Mouse (Mus musculus) spleen, embryonic (tissue): ENCODE data around the gene Phf5a.

Experiments
- CTCF ChIA-PET: fragments of 350-600 bp; sonication (Branson Sonifier 250); formaldehyde crosslinking; loops from one replicate; lab custom pipeline; 2022; lab: Charles Lee

Phf5a gene

DNA sequence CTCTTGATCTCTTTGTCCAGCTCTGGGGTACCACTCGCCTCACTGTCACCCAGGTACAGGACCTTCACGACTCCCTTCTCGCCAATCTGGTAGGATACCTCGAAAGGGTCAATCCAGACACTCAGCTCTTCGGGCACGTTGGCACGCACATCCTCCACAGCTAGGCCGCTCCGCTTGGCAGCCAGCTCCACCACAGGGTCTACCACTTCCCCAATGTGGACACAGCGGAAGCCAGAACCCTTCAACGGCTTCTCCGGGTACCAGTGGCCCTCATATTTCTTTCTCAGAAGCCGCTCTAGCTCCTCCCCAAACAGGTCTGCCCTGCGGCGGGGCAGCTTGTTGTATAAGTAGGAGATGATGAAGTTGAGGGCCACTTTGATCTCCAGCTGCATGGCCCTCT, 20.3 kb downstream of the Phf5a start:
- CTCF ChIA-PET, result no interaction called here

DNA sequence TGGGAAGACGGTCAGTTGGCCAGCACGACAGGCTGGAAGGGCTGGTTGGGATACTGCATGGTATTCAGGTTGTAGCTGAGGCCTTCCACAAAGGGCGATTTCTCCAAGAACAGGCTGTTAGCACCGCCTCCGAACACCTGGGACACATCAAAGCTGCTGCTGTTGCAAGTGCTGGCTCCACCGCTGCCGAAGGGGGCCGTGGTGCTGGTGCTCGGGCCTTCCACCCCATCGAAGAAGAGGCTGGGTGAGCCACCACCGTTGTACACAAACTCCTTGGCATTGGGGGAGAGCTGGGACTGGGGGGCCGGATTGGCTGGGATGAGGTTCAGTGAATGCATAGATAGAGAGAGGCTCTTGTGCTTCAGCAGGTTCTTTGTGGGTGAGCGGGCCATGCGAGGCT, 21.0 kb downstream of the Phf5a start:
- CTCF ChIA-PET, result no interaction called here

DNA sequence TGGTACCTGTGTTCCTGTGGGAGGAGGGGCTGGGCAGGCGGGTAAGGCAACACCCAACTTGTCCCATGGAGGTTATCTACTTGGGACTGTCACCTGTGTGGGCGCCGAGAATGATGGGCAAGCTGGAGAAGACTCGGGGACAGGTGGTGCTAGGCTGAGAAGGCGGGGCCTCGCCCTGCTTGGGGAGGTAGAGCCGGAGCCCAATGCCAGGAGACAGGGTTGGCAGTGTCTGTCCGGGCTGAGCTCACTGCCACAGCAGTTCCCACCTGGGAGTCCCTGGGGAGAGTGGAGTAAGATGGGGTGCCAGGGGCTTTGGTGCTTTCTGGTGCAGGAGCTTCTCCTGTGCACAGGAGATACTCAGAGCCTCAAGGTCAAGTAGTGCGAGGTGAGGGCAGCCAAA, 22.6 kb downstream of the Phf5a start:
- CTCF ChIA-PET, result interaction anchor here (0.6 kb wide), 1 partner anchor 43 kb away, joined by 5 read pairs; no protein-coding TSS in a partner anchor

DNA sequence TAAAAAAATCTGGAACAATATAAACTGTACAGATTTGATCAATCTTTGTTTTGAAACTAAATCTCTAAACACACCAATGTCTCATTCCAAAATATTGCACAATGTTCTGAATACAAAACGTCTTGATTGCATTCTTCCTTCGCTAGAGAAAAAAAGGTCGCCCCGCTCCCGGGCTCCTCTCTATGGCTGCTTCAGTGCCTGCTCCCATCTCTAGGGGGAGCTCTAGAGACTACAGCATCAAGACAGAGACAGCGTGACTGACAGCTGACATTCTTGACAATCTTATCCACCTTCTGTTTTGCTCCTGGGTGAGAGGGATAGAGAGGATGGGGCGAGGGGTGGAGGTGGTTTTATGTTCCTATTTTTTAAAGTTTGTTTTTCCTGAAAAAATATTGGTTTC, 23.4 kb downstream of the Phf5a start:
- CTCF ChIA-PET, result interaction anchor here (0.6 kb wide), 1 partner anchor 609 kb away, joined by 14 read pairs; no protein-coding TSS in a partner anchor

DNA sequence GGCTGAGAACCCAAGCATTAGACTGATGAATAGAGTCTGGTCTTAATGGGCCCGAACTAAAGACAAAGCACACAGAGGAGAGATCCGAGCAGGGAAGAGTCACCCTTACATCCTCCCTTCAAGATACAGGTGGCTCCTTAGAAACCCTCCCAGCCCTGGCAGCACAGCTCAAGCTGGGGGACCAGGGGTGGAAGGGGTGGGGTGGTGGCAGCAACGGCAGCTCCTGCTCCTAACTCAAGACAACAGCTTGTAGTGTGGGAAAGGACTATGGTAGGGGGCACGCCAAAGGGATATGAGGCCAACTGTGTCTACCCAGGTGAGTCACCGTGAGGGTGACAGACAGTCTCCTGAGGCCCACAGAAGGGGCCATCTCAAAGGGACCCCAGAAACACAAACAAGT, 23.9 kb downstream of the Phf5a start:
- CTCF ChIA-PET, result interaction anchor here (0.6 kb wide), 1 partner anchor 609 kb away, joined by 14 read pairs; no protein-coding TSS in a partner anchor

DNA sequence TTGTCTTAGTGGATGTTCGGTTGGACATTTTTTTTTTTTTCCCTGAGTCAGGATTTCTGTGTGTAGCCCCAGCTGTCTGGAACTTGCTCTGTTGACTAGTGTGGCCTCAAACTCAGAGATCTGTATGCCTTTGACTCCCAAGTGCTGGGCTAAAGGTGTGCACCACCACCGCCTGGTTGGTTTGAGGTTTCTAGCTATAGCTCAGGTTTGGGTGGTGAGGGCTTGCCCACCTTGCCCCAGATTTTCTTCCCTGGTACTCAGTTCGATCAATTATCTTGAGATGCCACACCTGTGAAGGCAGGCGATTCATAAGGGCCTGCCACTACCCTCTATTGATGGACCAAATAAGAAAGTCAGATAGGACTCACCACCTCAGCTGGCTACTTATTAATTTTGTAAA, 24.6 kb downstream of the Phf5a start:
- CTCF ChIA-PET, result interaction anchor here (0.7 kb wide), 1 partner anchor 62 kb away, joined by 6 read pairs; no protein-coding TSS in a partner anchor

DNA sequence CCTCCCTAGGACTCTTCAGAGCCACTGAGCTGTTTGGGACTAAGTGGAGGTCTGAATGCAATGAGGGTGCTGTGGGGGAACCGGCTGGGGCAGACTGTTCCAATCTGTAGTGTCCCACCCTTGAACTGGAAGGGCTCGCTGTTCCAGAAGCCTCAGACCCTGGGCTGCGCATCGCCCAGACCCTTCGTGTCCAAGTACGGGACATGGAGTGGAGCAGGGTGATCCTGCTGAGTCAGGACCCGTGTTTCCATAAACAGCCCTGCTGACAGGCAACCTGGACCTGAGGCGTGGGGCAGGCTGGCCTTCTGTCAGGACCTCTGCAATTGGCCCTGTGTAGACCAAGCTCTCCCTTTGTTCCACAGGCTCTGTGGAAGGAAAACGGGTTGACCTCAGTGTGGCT, 25.0 kb downstream of the Phf5a start:
- CTCF ChIA-PET, result interaction anchor here (0.7 kb wide), 1 partner anchor 63 kb away, joined by 6 read pairs; no protein-coding TSS in a partner anchor

DNA sequence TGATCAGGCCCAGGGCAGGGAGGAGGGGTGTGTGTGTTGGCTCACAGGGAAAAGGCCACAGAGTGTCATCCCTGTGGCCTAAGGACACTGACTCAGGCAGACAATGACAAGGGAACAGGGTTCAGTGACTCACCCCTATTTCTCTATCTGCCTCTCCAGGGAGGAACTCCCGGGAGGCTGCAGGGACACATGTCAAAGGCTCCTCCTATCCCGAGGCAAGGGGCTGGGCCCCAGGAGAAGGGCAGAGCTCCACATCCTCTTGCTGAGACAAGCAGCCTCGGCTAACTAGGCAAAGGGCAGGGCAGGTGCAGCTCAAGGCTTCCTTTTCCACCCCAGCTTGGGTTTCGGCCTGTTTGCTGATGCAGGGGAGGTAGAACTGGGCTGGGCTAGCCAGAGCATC, 26.0 kb downstream of the Phf5a start:
- CTCF ChIA-PET, result no interaction called here

DNA sequence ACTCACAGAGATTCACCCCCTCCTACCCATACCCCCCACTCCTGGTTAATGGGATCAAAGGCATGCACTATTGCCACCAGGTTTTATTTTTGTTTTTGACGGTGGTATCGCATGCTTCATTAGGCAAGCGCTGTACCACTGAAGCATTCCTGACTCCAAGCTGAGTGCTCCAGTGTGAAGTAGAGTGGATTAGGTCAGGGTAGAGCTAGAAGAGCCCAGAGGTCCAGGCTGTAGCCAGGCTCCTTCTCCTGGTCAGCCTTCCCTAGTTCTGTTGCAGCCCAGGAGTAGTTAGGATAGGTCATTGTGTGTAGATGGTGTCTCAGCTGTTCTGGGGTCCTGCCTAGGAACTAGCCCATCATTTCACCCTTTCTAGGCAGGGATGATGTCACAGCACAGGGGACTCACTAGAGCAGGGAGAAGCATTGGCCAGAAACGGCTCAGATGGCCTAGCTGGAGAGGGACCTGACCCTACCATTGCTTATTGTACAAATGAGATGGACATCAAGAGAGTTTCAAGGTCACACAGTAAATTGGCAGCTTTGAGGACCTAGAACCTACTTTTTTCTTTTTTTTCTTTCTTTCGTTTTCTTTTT, 26.6 kb downstream of the Phf5a start:
- CTCF ChIA-PET, result interaction anchor here (0.7 kb wide), 2 partner anchors 14 to 72 kb away, joined by 5 to 6 read pairs; no protein-coding TSS in a partner anchor

DNA sequence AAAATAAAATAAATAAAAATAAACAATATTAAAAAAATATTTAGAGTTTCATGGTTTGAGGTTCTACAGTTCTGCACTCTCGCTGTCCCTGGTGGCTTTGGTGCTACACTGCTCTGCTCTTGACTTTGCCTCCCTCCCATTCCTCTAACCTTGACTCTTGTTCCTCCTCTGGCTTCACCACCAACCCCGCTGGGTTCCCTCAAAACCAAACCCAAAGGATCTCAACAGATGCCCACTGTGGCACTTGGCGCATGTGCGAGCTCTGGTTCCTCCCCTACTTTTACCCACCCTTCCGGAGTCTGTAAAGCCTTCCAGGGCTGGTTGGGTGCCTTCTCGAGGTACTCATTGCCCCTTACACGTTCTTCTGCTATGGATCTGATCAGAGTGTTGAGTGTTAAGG, 29.4 kb downstream of the Phf5a start:
- CTCF ChIA-PET, result interaction anchor here (1.0 kb wide), 1 partner anchor 148 kb away, joined by 3 read pairs; no protein-coding TSS in a partner anchor

DNA sequence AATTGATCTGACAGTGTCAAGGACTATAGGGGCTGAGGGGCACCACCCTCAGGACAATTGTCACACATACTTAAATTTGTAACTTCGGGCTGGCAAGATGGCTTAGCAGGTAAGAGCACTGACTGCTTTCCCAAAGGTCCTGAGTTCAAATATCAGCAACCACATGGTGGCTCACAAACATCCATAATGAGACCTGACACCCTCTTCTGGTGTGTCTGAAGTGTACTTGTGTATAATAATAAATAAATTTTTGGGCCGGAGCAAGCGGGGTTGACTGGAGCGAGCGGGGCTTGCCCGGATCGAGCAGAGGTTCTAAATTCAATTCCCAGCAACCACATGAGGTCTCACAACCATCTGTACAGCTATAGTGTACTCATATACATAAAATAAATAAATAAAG, 31.4 kb downstream of the Phf5a start:
- CTCF ChIA-PET, result no interaction called here

DNA sequence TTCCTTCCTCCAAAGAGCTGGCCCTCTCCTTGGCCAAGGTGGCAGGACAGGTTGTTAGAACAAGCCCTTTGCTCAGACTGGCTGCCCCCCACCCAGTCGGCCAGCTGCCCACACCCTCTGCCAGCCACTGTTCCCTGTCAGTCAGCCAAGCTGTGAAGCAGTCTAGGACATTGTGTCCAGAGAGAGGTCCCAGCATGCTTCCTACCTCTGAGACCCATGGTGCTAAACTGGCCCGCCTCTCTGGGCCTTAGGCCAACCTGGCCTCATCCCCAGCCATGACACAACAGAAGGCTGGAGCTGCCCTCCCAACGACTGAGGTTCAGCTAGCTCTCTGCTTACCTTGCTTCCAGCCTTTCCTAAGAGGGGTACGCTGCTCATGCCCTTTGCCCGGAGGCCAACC, 32.1 kb downstream of the Phf5a start:
- CTCF ChIA-PET, result no interaction called here

DNA sequence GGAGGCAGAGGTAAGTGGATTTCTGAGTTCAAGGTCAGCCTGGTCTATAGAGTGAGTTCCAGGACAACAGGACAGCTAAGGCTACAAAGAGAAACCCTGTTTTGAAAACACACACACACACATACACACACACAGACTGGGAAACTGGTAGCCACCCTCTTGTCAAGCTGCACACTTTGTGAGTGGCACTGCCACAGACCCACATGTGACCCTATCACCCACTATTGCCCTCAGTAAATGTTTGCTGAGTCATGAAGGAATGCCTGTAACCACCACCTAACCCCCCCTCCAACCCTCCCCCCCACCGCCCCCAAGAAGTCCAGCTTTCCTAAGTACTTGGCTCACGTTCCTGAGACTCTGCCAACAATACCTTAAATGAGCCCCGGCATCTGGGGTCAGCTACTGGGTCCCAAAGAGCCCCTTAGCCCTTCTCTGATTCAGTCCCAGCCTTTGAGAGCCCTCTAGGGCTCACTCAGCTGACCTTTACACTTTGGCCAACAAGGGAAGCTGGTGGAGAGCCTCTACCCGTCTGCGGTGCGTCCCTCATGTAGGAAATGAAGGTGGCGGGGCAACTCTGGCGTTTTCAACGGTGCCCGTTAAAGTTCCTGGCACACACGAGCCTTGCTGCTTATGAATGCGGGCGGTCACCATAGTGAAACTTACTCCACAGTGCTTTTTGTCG, 33.0 kb downstream of the Phf5a start:
- CTCF ChIA-PET, result no interaction called here

DNA sequence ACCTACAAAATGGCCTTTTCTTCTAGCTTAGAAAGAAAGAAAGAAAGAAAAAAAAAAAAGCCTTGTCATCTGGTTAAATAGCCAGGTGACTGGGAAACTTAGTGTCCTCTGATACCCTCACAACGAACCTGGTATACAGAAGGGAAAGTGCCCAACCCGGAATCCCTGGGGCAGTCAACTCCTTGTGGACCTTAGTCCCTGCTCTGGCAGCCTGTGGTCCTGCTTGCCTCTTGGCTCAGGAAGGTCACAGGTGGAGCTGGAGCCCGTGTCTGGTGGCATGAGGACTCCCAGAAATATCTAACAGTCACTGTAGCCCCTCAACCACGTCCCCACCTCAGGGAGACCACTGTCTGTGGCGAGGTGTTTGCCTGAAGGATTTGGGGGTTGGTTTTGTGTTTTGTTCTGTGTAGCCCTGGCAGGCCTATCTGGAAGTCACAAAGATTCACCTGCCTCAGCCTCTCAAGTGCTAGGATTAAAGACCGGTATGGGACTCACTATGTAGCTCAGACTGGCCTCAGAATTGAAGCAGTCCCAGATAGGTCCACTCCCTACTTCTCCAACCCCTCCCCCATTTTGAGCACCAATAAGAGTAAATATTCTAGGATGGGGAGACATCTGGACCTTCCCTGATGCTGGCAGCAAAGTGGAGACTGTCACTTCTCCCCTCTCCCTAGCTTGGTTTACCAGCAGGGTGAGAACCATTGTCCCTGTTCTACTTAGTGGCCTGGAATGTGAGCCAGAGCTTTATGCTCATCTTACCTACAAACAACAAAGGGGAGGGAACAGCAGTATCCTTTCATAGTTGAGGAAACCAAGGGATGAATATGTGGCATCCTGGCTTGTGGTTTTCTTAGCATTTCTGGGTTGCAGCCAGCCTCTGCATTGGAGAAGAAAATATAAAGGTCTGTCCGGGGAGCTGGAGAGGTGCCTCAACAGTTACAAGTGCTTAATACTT, 34.5 kb downstream of the Phf5a start:
- CTCF ChIA-PET, result no interaction called here

DNA sequence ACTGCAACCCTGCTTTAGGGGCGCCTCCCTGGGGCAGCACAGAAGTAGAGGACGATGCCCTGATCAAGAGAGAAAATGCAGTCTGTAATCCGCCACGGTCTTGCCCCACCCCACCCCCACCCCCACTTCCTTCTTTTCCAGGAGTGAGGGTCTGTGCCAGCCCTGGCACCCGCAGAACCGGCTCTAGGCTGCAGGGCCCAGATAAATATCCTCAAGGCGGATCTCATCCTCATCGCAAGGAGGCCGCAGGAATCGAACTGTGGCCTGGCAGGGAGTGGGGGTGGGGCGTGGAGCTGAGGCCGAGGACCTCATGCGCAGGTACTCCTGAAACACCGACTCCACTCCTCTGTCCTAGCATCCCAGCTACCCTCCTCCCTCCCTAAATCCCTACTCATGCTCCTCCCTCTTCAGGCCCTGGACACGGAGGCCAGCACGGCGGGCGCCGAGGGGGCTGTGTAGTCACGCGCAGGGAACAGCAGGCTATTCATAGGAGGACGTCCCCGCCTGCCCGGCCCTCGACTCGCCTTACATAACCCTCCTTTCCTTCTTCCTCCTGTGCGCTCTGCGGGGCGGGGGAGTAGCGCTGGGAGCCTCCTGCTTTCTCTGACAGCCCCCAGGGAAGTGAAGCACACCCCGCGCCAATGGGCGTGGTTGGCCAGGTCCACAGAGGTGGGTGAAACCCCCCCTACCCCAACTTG, 35.4 kb downstream of the Phf5a start:
- CTCF ChIA-PET, result interaction anchor here (0.7 kb wide), 1 partner anchor 1239 kb away, joined by 15 read pairs; no protein-coding TSS in a partner anchor

DNA sequence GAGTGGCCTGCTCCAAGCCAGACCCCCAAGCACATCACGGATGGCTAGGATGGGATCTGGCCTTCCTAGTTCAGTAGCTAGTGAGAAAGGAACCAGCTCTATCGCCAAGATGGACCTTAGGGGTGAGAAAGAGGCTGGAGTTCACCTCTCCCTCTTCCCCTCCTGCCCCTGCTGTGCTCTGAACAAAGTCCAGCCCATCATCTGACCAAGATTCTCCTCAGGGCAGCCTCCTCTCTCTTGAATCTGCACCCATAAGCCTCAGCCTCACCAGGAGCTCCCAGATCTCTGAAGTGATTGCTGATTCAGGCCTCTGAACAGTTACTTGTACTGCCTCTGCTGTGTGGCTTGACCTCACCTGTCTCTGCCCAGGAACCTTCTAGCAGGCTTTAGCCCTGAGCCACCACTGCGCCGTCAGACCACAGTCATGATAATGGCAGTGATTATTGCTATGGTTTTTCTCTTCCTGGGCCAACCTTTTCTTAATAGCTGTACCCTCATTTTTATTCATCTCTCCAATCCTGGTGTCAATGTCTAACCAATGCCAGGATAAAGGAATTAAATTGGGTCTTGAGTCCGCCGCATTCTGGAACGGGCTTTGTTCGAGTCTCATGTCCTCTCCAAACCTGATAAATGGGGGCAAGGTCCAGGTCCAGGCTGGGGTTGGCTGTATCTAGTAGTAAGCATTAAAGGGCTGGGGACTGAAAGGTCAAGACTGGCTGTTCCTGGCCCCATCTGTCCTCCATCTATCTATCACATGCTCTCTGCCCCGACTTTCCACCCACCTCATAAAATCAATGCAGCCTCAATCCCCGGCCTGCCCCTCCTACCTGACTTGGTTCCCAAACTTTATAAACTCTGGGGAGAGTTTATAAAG, 36.5 kb downstream of the Phf5a start:
- CTCF ChIA-PET, result interaction anchor here (0.6 to 0.7 kb wide), 2 partner anchors 56 to 1240 kb away, joined by 3 to 15 read pairs; no protein-coding TSS in a partner anchor

DNA sequence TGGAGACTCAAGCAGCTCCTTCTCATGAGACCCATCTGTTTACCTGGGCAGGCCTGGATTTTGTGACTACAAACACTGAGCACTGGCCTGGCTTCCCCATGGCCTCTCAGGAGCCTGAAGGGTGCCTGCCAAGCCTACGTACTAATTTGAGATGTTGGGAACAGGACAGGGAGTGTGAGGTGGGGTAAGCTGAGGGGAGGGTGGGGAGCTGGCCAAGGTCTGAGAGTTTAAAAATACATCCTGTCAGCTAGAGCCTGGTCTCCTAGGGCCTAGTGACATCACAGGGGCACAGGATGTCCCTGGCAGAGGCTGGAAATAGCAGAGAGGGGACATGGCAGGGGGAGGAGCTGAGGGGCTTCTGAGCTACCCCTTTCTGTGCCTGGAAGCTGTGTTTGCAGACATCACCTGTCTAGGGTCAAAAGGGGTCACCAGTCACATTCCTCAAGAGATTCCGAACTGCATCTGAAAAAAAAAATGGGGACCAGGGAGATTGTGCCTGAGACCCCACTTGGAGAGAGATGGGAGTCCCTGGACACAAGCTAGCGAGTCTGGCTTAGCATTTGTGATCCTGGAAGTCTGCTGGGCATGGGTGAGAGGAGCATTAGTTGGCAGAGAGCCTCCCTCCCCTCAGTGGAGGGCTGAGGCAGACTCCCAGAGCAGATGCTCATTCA, 37.4 kb downstream of the Phf5a start:
- CTCF ChIA-PET, result interaction anchor here (0.6 to 0.7 kb wide), 3 partner anchors 57 to 116 kb away, joined by 3 to 5 read pairs (median 5); no protein-coding TSS in a partner anchor

DNA sequence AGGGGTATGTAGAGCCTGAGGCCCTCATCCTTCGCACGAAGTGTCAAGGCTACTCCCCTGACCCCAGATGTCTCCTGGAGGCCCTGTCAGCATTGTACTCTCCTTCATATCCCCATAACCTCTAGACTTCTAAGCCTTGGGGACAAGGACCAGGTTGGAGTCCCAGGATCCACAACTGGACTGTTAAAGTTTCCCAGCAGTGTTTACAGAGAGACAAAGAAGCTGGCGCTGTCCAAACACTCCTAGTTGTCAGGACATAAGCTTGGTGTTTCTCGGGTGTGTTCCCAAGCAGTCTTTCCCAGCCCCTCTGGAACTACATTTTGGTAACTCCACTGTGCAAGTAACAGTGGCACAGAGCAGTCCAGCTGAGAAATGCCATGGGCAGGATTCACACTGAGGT, 38.2 kb downstream of the Phf5a start:
- CTCF ChIA-PET, result interaction anchor here (0.7 kb wide), 1 partner anchor 116 kb away, joined by 5 read pairs; no protein-coding TSS in a partner anchor

DNA sequence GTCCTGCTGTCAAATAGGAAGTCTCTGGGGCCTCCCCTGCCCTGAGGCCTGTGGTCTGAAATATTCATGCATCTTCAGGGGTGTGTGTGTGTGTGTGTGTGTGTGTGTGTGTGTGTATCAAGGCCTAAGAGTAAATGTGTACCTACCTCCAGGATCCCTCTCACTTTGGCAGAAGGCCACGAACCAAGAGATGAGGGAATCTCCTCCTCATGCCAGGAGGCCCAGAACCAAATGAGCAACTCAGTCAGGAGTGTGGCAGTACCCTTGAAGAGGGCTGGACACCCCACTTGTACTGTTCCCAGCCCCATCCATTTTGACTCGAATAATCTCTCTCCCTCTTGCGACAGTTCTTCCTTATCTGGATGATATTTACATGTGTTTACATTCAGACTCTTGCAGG, 39.5 kb downstream of the Phf5a start:
- CTCF ChIA-PET, result interaction anchor here (0.6 to 0.7 kb wide), 3 partner anchors 28 to 190 kb away, joined by 3 to 5 read pairs (median 3); no protein-coding TSS in a partner anchor
